Mouse (Mus musculus) mouse trophoblast stem cell (cell line): ENCODE data around the gene Atp9a.
"Not testable (repeated sequence)": the region's sequence is repeated elsewhere in the genome, so short reads cannot be mapped to it uniquely, and the experiment has no call there.

Experiments
- in situ Hi-C, 2 experiments: fragments of 300-500 bp; cut with MseI, MboI; formaldehyde crosslinking; loops; 2 replicates in 1 of 2; 3 replicates in 1 of 2; pipeline ENCODE4 v1.15.1; 2025

The Atp9a gene

GRCm38 (mm10) chr2:168742059-168742627, at the start of gene Atp9a:
Atp9a (minus strand) TSS chr2:168742409.
- in situ Hi-C loops, result no loop called here

- in situ Hi-C loops, result no loop called here
Measured at GRCm38 (mm10) chr2:168791115-168791802, 49.0 kb upstream of the Atp9a start.

- in situ Hi-C loops, result no loop called here
Measured at GRCm38 (mm10) chr2:168786174-168786573, 44.0 kb upstream of the Atp9a start.

GRCm38 (mm10) chr2:168780596-168780995, 38.4 kb upstream of the Atp9a start:
- in situ Hi-C loops, result no loop called here

GRCm38 (mm10) chr2:168780024-168780423, 37.8 kb upstream of the Atp9a start:
- in situ Hi-C loops, result no loop called here

GRCm38 (mm10) chr2:168777481-168777880, 35.3 kb upstream of the Atp9a start:
- in situ Hi-C loops, result no loop called here

GRCm38 (mm10) chr2:168776238-168776637, 34.0 kb upstream of the Atp9a start:
- in situ Hi-C loops, result no loop called here

GRCm38 (mm10) chr2:168769259-168769658, 27.1 kb upstream of the Atp9a start:
- in situ Hi-C loops, result loop anchor here (5.0 to 25.0 kb wide), 2 partner anchors 73 to 93 kb away; no protein-coding TSS in a partner anchor

GRCm38 (mm10) chr2:168767582-168767981, 25.4 kb upstream of the Atp9a start, which contains the start of gene Sall4:
Sall4 (minus strand) TSS chr2:168767943.
- in situ Hi-C loops, result loop anchor here (5.0 to 25.0 kb wide), 2 partner anchors 75 to 95 kb away; no protein-coding TSS in a partner anchor

- in situ Hi-C loops, result loop anchor here (5.0 to 25.0 kb wide), 2 partner anchors 76 to 96 kb away; no protein-coding TSS in a partner anchor
Measured at GRCm38 (mm10) chr2:168766538-168767361, 24.5 kb upstream of the Atp9a start.

- in situ Hi-C loops, result loop anchor here (5.0 to 25.0 kb wide), 2 partner anchors 76 to 96 kb away; no protein-coding TSS in a partner anchor
Measured at GRCm38 (mm10) chr2:168765696-168766537, 23.7 kb upstream of the Atp9a start.

- in situ Hi-C loops, result loop anchor here (5.0 to 25.0 kb wide), 2 partner anchors 77 to 97 kb away; no protein-coding TSS in a partner anchor
Measured at GRCm38 (mm10) chr2:168765065-168765681, 23.0 kb upstream of the Atp9a start.

GRCm38 (mm10) chr2:168764460-168764867, 22.3 kb upstream of the Atp9a start:
- in situ Hi-C loops, result loop anchor here in 1 of 2 experiments (25.0 kb wide), 1 partner anchor 98 kb away; no protein-coding TSS in a partner anchor

GRCm38 (mm10) chr2:168763785-168764184, 21.6 kb upstream of the Atp9a start:
- in situ Hi-C loops, result loop anchor here in 1 of 2 experiments (25.0 kb wide), 1 partner anchor 99 kb away; no protein-coding TSS in a partner anchor

- in situ Hi-C loops, result loop anchor here in 1 of 2 experiments (25.0 kb wide), 1 partner anchor 100 kb away; no protein-coding TSS in a partner anchor
Measured at GRCm38 (mm10) chr2:168762411-168762815, 20.2 kb upstream of the Atp9a start.

- in situ Hi-C loops, result loop anchor here in 1 of 2 experiments (25.0 kb wide), 1 partner anchor 100 kb away; no protein-coding TSS in a partner anchor
Measured at GRCm38 (mm10) chr2:168761954-168762353, 19.7 kb upstream of the Atp9a start.

GRCm38 (mm10) chr2:168761141-168761540, 18.9 kb upstream of the Atp9a start:
- in situ Hi-C loops, result loop anchor here in 1 of 2 experiments (25.0 kb wide), 1 partner anchor 101 kb away; no protein-coding TSS in a partner anchor

GRCm38 (mm10) chr2:168744406-168744805, 2.2 kb upstream of the Atp9a start:
- in situ Hi-C loops, result not testable (repeated sequence)

GRCm38 (mm10) chr2:168742649-168743048, 440 bp upstream of the Atp9a start:
- in situ Hi-C loops, result no loop called here
